In genomic region chr9:120190891-120191290, GRCm38 (mm10) we compare ENCODE assay signal across 8 mouse cellular contexts. TPM values are rescaled to one million over a fixed set of nuclear protein-coding genes. Genes with fewer than 3 reads are reported as not detected.
DNase-seq lines count a peak whose midpoint lies in the region; ATAC-seq and TF ChIP-seq lines count a peak whose summit lies in the region.

No protein-coding gene starts in this region.

- TF ChIP-seq CTCF in heart, adult 2 months (IDR thresholded peaks at IDR 0.05) = no peak

- H3K36me3 ChIP-seq in heart, embryonic 14.5 days (ENCODE audit: control insufficient read depth, insufficient read depth, low read length) = no peaks in the 10 kb centered on the region
- no peaks in the 10 kb centered on the region for H3K36me3 ChIP-seq in heart, adult 2 months (ENCODE audit: control insufficient read depth, insufficient read depth, low read length)

- WGBS in heart, embryonic 14.5 days = 43% methylated on average over 13 of the region's 13 CpGs
- 39% methylated on average over 13 of the region's 13 CpGs for WGBS in heart, adult 2 months

- TF ChIP-seq EP300 in heart, adult 2 months (IDR thresholded peaks at IDR 0.05; ENCODE audit: insufficient read depth, low read depth, low read length) = no peak

- DNase-seq in heart, adult 2 months = no peak
- peak; percentile 45 for DNase-seq in Muller cell, postnatal 12 days (ENCODE audit: inconsistent ontology term)
- DNase-seq in cerebellum, postnatal 4 days (ENCODE audit: low spot score in 2 of 2) = no peak
- DNase-seq in layer of hippocampus, adult 11-12 months (ENCODE audit: low spot score) = no peak
- DNase-seq in spleen, adult 12 weeks (ENCODE audit: low spot score) = no peak

- no peaks in the 10 kb centered on the region for H3K9me3 ChIP-seq in heart, embryonic 14.5 days (ENCODE audit: control insufficient read depth, low read length)

- intact Hi-C loops in heart, adult 2 months (cut with DNase I) = loop anchor here (1.0 to 5.0 kb wide), 3 partner anchors 111 to 234 kb away; partner anchors contain the start of gene Myrip

- H3K27ac ChIP-seq in heart, embryonic 14.5 days (replicated peaks in 1 of 2; ENCODE audit: control insufficient read depth in 1 of 2, insufficient read depth in 1 of 2, low read depth in 2 of 2, low read length in 2 of 2) = no peak overlapping the region
- H3K27ac ChIP-seq in heart, adult 2 months = no peak overlapping the region

- peak overlapping the region; percentile 63 for H3K4me2 ChIP-seq in heart, embryonic 14.5 days (ENCODE audit: low read length)

- TF ChIP-seq POLR2A in heart, adult 2 months (IDR thresholded peaks at IDR 0.05; ENCODE audit: insufficient read depth, low read depth, low read length) = no peak

- peak overlapping the region; percentile 35 to 44 for H3K4me3 ChIP-seq in heart, embryonic 14.5 days (ENCODE audit: control insufficient read depth in 1 of 2, insufficient read depth in 1 of 2, low read depth in 1 of 2, low read length in 2 of 2)
- H3K4me3 ChIP-seq in heart, adult 2 months = no peak overlapping the region

- no peaks in the 10 kb centered on the region for H3K79me2 ChIP-seq in heart, adult 2 months (replicated peaks; ENCODE audit: control insufficient read depth, insufficient read depth, low read length)

- peak overlapping the region; percentile 58; the same call in 1 of the 2 replicates for H3K9ac ChIP-seq in heart, embryonic 14.5 days (ENCODE audit: low read length)
- no peak overlapping the region for H3K9ac ChIP-seq in heart, adult 2 months (ENCODE audit: low read depth, low read length)

- H3K4me1 ChIP-seq in heart, embryonic 14.5 days (ENCODE audit: control insufficient read depth in 2 of 2, insufficient read depth in 2 of 2, low read length in 2 of 2) = 0 out of 4 replicates have a peak, but pooled peaks cover 0 to 3% of the 10 kb centered on the region in 2 experiments
- H3K4me1 ChIP-seq in heart, adult 2 months (ENCODE audit: control insufficient read depth, insufficient read depth, low read length) = no peaks in the 10 kb centered on the region

- ATAC-seq in heart, embryonic 14.5 days (ENCODE audit: insufficient number of reproducible peaks, insufficient read depth, low FRiP score, low read depth) = no peak
- peak; percentile 51 to 73; a peak in 3 of 4 replicates for ATAC-seq in hematopoietic stem cell, adult 5-6 weeks (replicated peaks in 1 of 2; ENCODE audit: insufficient read depth in 1 of 2, low FRiP score in 2 of 2, low TSS enrichment in 1 of 2, low read depth in 1 of 2, poor library complexity in 2 of 2, severe bottlenecking in 2 of 2)
- ATAC-seq in megakaryocyte progenitor cell, adult 5-6 weeks (replicated peaks; ENCODE audit: poor library complexity) = peak; percentile 53

- no peaks in the 10 kb centered on the region for H3K27me3 ChIP-seq in heart, embryonic 14.5 days (ENCODE audit: control insufficient read depth, insufficient read depth, low read length)
- H3K27me3 ChIP-seq in heart, adult 2 months (ENCODE audit: control insufficient read depth, insufficient read depth, low read length) = no peaks in the 10 kb centered on the region

RNA-seq across cellular contexts. Expression of gene Mobp, which starts 41.4 kb away (rescaled TPM):
- not detected in 2 replicates for polyA plus RNA-seq in heart, embryonic 14.5 days (2014; fragmentation: Nextera tagmentation; extraction: Ambion mirVana)
- total RNA-seq in heart, adult 2 months (2021) = not detected
- 0.09 TPM in 1 of 2 replicates, not detected in the other for polyA plus RNA-seq in heart, adult 2 months (2012; rRNA removed)
- total RNA-seq in hematopoietic stem cell, adult 5-6 weeks (2017) = not detected in 2 replicates
- total RNA-seq in megakaryocyte progenitor cell, adult 5-6 weeks (2015) = not detected in 2 replicates
- total RNA-seq in megakaryocyte progenitor cell, adult 5-6 weeks (2017) = not detected in 2 replicates
